Mouse (Mus musculus): Measurements from ENCODE around the gene Acrbp. TPM values are rescaled to one million over a fixed set of nuclear protein-coding genes. Genes with fewer than 3 reads are reported as not detected.
"Not testable (repeated sequence)": the region's sequence is repeated elsewhere in the genome, so short reads cannot be mapped to it uniquely, and the experiment has no call there.

The Acrbp gene
- polyA plus RNA-seq, 2 experiments: 1.3 to 3.1 TPM

GRCm38 (mm10) chr6:125009129-125009180 lies 40.5 kb upstream of the Acrbp start, which contains the start of gene Zfp384:
TSS of gene Zfp384 (plus strand) at chr6:125009145.
- H3K9me3 ChIP-seq (ENCODE audit: control insufficient read depth, low read length): no peaks in the 10 kb centered on the region
- H3K27me3 ChIP-seq (ENCODE audit: control insufficient read depth, insufficient read depth, low read length): no peaks in the 10 kb centered on the region; the same call in 1 of the 2 replicates
- H3K9ac ChIP-seq (replicated peaks): peak within 1 kb of the TSS; percentile 91
- no peak for ATAC-seq (ENCODE audit: insufficient read depth)
- 0% methylated on average over 3 of the region's 3 CpGs for WGBS (ENCODE audit: insufficient replicate concordance)
- H3K36me3 ChIP-seq (replicated peaks; ENCODE audit: control insufficient read depth, insufficient read depth, low read depth): peaks cover 16% of the 10 kb centered on the region
- H3K4me1 ChIP-seq (replicated peaks; ENCODE audit: control insufficient read depth in 2 of 2, insufficient read depth in 2 of 2, low read length in 1 of 2): peaks cover 6 to 13% of the 10 kb centered on the region in 2 experiments
- peak within 1 kb of the TSS; percentile 86 for H3K27ac ChIP-seq
- TF ChIP-seq EP300 (IDR thresholded peaks at IDR 0.05; ENCODE audit: low read depth): no peak
- no peak for TF ChIP-seq CTCF (IDR thresholded peaks at IDR 0.05; ENCODE audit: low read depth)
- no peak for DNase-seq (ENCODE audit: low read depth in 3 of 3, low spot score in 3 of 3)
- peak within 1 kb of the TSS; percentile 94 for H3K4me2 ChIP-seq (ENCODE audit: low read depth)
- H3K4me3 ChIP-seq (ENCODE audit: insufficient read depth in 1 of 2, low read depth in 2 of 2, low read length in 2 of 2): peak within 1 kb of the TSS; percentile 89 to 97

- Histone ChIP-seq H3K27me3 (ENCODE audit: control insufficient read depth, insufficient read depth, low read length) (no peaks in the 10 kb centered on the region; the same call in 1 of the 2 replicates), H3K9ac (replicated peaks) (peak overlapping the region; percentile 91), H3K4me3 (ENCODE audit: insufficient read depth in 1 of 2, low read depth in 2 of 2, low read length in 2 of 2) (peak overlapping the region; percentile 89 to 97), H3K4me2 (ENCODE audit: low read depth) (peak overlapping the region; percentile 94), H3K4me1 (replicated peaks; ENCODE audit: control insufficient read depth in 2 of 2, insufficient read depth in 2 of 2, low read length in 1 of 2) (peaks cover 6 to 13% of the 10 kb centered on the region in 2 experiments), H3K9me3 (ENCODE audit: control insufficient read depth, low read length) (no peaks in the 10 kb centered on the region), H3K36me3 (replicated peaks; ENCODE audit: control insufficient read depth, insufficient read depth, low read depth) (peaks cover 18% of the 10 kb centered on the region), H3K27ac (peak overlapping the region; percentile 86)
- TF ChIP-seq CTCF (IDR thresholded peaks at IDR 0.05; ENCODE audit: low read depth): no peak
- TF ChIP-seq EP300 (IDR thresholded peaks at IDR 0.05; ENCODE audit: low read depth): no peak
- peak; percentile 41 to 48 (median 44) for DNase-seq (ENCODE audit: low read depth in 3 of 3, low spot score in 3 of 3)
- 3% methylated on average over 36 of the region's 78 CpGs for WGBS (ENCODE audit: insufficient replicate concordance)
- ATAC-seq (ENCODE audit: insufficient read depth): peak; percentile 87
Measured at GRCm38 (mm10) chr6:125009181-125010073, 40.1 kb upstream of the Acrbp start.

- WGBS (ENCODE audit: insufficient replicate concordance): 62% methylated on average over 3 of the region's 3 CpGs
- TF ChIP-seq EP300 (IDR thresholded peaks at IDR 0.05; ENCODE audit: low read depth): no peak
- no peak for TF ChIP-seq CTCF (IDR thresholded peaks at IDR 0.05; ENCODE audit: low read depth)
Measured at GRCm38 (mm10) chr6:125017682-125018081, 31.8 kb upstream of the Acrbp start.

GRCm38 (mm10) chr6:125030532-125030931 lies 19.0 kb upstream of the Acrbp start:
- not testable (repeated sequence) for H3K4me3 ChIP-seq (ENCODE audit: insufficient read depth in 1 of 2, low read depth in 2 of 2, low read length in 2 of 2); H3K4me2 ChIP-seq (ENCODE audit: low read depth); H3K9me3 ChIP-seq (ENCODE audit: control insufficient read depth, low read length); H3K9ac ChIP-seq (replicated peaks); DNase-seq (ENCODE audit: low read depth in 3 of 3, low spot score in 3 of 3); H3K27ac ChIP-seq; H3K27me3 ChIP-seq (ENCODE audit: control insufficient read depth, insufficient read depth, low read length); H3K4me1 ChIP-seq (replicated peaks; ENCODE audit: control insufficient read depth in 2 of 2, insufficient read depth in 2 of 2, low read length in 1 of 2)
- TF ChIP-seq CTCF (IDR thresholded peaks at IDR 0.05; ENCODE audit: low read depth): peak; percentile 97
- peak; percentile 26; the same call in 1 of the 2 replicates for ATAC-seq (ENCODE audit: insufficient read depth)
- 34% methylated on average over 7 of the region's 9 CpGs for WGBS (ENCODE audit: insufficient replicate concordance)
- H3K36me3 ChIP-seq (replicated peaks; ENCODE audit: control insufficient read depth, insufficient read depth, low read depth): peaks cover 45% of the 10 kb centered on the region

More at GRCm38 (mm10) chr6:125017682-125018081, 31.8 kb upstream of the Acrbp start:
- Histone ChIP-seq H3K4me3 (ENCODE audit: insufficient read depth in 1 of 2, low read depth in 2 of 2, low read length in 2 of 2) (no peak overlapping the region), H3K27me3 (ENCODE audit: control insufficient read depth, insufficient read depth, low read length) (no peaks in the 10 kb centered on the region), H3K4me2 (ENCODE audit: low read depth) (no peak overlapping the region), H3K27ac (no peak overlapping the region), H3K9me3 (ENCODE audit: control insufficient read depth, low read length) (no peaks in the 10 kb centered on the region), H3K4me1 (replicated peaks; ENCODE audit: control insufficient read depth in 2 of 2, insufficient read depth in 2 of 2, low read length in 1 of 2) (peaks cover 7 to 8% of the 10 kb centered on the region in 2 experiments), H3K36me3 (replicated peaks; ENCODE audit: control insufficient read depth, insufficient read depth, low read depth) (peaks cover 24% of the 10 kb centered on the region), H3K9ac (replicated peaks) (no peak overlapping the region)
- ATAC-seq (ENCODE audit: insufficient read depth) (peak; percentile 82), DNase-seq (ENCODE audit: low read depth in 3 of 3, low spot score in 3 of 3) (peak in 2 of 3 experiments; percentile 44 to 54)

GRCm38 (mm10) chr6:125031604-125032003 lies 17.9 kb upstream of the Acrbp start:
- Histone ChIP-seq H3K27ac (no peak overlapping the region), H3K9ac (replicated peaks) (no peak overlapping the region), H3K36me3 (replicated peaks; ENCODE audit: control insufficient read depth, insufficient read depth, low read depth) (peaks cover 51% of the 10 kb centered on the region), H3K27me3 (ENCODE audit: control insufficient read depth, insufficient read depth, low read length) (no peaks in the 10 kb centered on the region), H3K9me3 (ENCODE audit: control insufficient read depth, low read length) (no peaks in the 10 kb centered on the region), H3K4me2 (ENCODE audit: low read depth) (no peak overlapping the region), H3K4me1 (replicated peaks; ENCODE audit: control insufficient read depth in 2 of 2, insufficient read depth in 2 of 2, low read length in 1 of 2) (no peaks in the 10 kb centered on the region), H3K4me3 (ENCODE audit: insufficient read depth in 1 of 2, low read depth in 2 of 2, low read length in 2 of 2) (no peak overlapping the region)
- no peak for DNase-seq (ENCODE audit: low read depth in 3 of 3, low spot score in 3 of 3)
- no peak for ATAC-seq (ENCODE audit: insufficient read depth)
- WGBS (ENCODE audit: insufficient replicate concordance): 92% methylated on average over 16 of the region's 16 CpGs
- TF ChIP-seq CTCF (IDR thresholded peaks at IDR 0.05; ENCODE audit: low read depth) (no peak), EP300 (IDR thresholded peaks at IDR 0.05; ENCODE audit: low read depth) (no peak)
